ENCODE assay signal across 21 mouse cellular contexts in the genomic region with DNA sequence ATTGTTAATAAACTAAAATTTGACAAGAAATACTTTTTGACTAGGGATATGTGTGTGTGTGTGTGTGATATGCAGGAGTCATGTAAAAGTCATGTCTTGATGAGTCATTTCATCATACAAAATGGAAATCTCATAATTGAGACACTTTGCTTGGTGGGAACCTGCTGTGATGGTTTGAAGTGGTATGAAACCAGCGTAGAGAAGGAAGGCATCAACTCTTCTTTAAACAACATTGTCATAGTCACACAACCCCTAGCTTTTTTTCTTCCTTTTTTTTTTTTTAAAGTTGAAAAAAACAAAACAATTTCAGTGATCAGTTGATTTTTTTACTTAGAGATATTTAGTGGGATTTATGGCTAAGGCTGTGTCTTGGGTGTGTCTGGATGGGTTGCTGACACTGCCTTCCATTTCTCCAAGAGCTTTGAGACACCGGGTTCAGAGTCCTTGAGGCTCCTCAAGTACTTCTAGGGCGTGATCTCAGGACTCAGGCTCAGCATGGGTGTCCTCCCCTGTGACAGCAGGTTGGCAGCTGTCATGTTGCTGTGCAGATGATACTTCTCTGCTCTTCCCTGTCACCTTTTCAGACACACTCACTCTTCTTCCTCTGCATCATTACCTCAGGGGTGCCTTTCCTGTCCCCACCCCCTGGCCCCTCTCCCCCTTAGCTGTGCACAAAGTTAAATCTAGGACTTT. TPM values are rescaled to one million over a fixed set of nuclear protein-coding genes. Genes with fewer than 3 reads are reported as not detected.
DNase-seq lines count a peak whose midpoint lies in the region; ATAC-seq and TF ChIP-seq lines count a peak whose summit lies in the region.
"Had no signal": no experiment of that assay in that cellular context is flagged by ENCODE, and none has a peak within 500 bp of the region (broad histone marks: within the 10 kb centered on the region; RNA-seq: fewer than 3 reads in every experiment).

No protein-coding gene starts in this region.

- H3K4me3 ChIP-seq in liver, embryonic 12.5 days = no peak overlapping the region
- H3K4me3 ChIP-seq in liver, postnatal 0 days (ENCODE audit: low read depth, low read length) = no peak overlapping the region
- H3K4me3 ChIP-seq: heart, embryonic 10.5 days; hindbrain, embryonic 12.5 days; left cerebral cortex, adult 2 months had no signal

- no peaks in the 10 kb centered on the region for H3K27me3 ChIP-seq in liver, embryonic 12.5 days (replicated peaks)
- H3K27me3 ChIP-seq in liver, postnatal 0 days (ENCODE audit: insufficient read depth, low read length) = no peaks in the 10 kb centered on the region
- H3K27me3 ChIP-seq: hindbrain, embryonic 12.5 days had no signal

- 78% methylated on average over 3 of the region's 3 CpGs for WGBS in liver, embryonic 12.5 days (ENCODE audit: insufficient replicate concordance)
- WGBS in liver, postnatal 0 days (ENCODE audit: insufficient replicate concordance) = 71% methylated on average over 3 of the region's 3 CpGs

- H3K4me2 ChIP-seq in liver, embryonic 12.5 days = peak overlapping the region; percentile 14; the same call in 1 of the 2 replicates
- H3K4me2 ChIP-seq in liver, postnatal 0 days (ENCODE audit: low read depth, low read length) = no peak overlapping the region
- H3K4me2 ChIP-seq: hindbrain, embryonic 12.5 days had no signal

- TF ChIP-seq CTCF in liver, postnatal 0 days (IDR thresholded peaks at IDR 0.05; ENCODE audit: low read depth) = no peak

- H3K9ac ChIP-seq in liver, embryonic 12.5 days = no peak overlapping the region
- no peak overlapping the region for H3K9ac ChIP-seq in liver, postnatal 0 days (replicated peaks)
- H3K9ac ChIP-seq: forebrain, postnatal 0 days; hindbrain, embryonic 12.5 days; liver, embryonic 14.5 days had no signal

- ATAC-seq in liver, embryonic 12.5 days = no peak
- ATAC-seq in liver, postnatal 0 days = no peak
- ATAC-seq: forebrain, postnatal 0 days; inflammation-experienced regulatory T-cells, adult 6 months; lung, postnatal 0 days had no signal

- no peak overlapping the region for H3K27ac ChIP-seq in liver, embryonic 12.5 days
- H3K27ac ChIP-seq in liver, postnatal 0 days (ENCODE audit: low read depth) = peak overlapping the region; percentile 18; the same call in 1 of the 2 replicates
- H3K27ac ChIP-seq: heart, embryonic 10.5 days; hindbrain, embryonic 12.5 days; left cerebral cortex, adult 2 months; liver, embryonic 14.5 days had no signal

- no peak for TF ChIP-seq EP300 in liver, postnatal 0 days (IDR thresholded peaks at IDR 0.05; ENCODE audit: low read depth)

- peaks cover 5% of the 10 kb centered on the region; the same call in 1 of the 2 replicates for H3K36me3 ChIP-seq in liver, embryonic 12.5 days
- H3K36me3 ChIP-seq in liver, postnatal 0 days (replicated peaks; ENCODE audit: insufficient read depth, low read length) = no peaks in the 10 kb centered on the region
- H3K36me3 ChIP-seq: heart, embryonic 10.5 days; hindbrain, embryonic 12.5 days had no signal

- peaks cover 73% of the 10 kb centered on the region for H3K4me1 ChIP-seq in liver, embryonic 12.5 days
- peaks cover 44% of the 10 kb centered on the region for H3K4me1 ChIP-seq in liver, postnatal 0 days (ENCODE audit: insufficient read depth)

- no peaks in the 10 kb centered on the region for H3K9me3 ChIP-seq in liver, embryonic 12.5 days (replicated peaks)
- H3K9me3 ChIP-seq in liver, postnatal 0 days (ENCODE audit: low read length) = no peaks in the 10 kb centered on the region
- H3K9me3 ChIP-seq: heart, embryonic 10.5 days; hindbrain, embryonic 12.5 days had no signal

- DNase-seq in liver = no peak
- peak; percentile 31 for DNase-seq in thymus, postnatal 4 days
- no peak for DNase-seq in thymus, postnatal 25 days
- DNase-seq in liver, postnatal 0 days = no peak
- no peak for DNase-seq in layer of hippocampus, postnatal 14 days (ENCODE audit: low spot score in 2 of 2)
- DNase-seq in left cerebral cortex, adult 11 months (ENCODE audit: low spot score) = no peak
- DNase-seq: adrenal gland, postnatal 25 days; cerebellum, adult 11-12 months; cerebellum, postnatal 25 days; embryo, embryonic 11 days; forebrain, postnatal 0 days; heart, postnatal 14 days; left cerebral cortex, postnatal 4 days; thymus, postnatal 36 days had no signal

RNA-seq across cellular contexts. Expression of gene Dyrk1a, which starts 4.4 kb away (rescaled TPM):
- 4.8 and 4.9 TPM in 2 replicates for polyA plus RNA-seq in liver, embryonic 12.5 days (2016; fragmentation: Nextera tagmentation; extraction: Ambion mirVana)
- 3.7 and 3.9 TPM in 2 replicates for polyA plus RNA-seq in liver, postnatal 0 days (2015; fragmentation: Nextera tagmentation; extraction: Ambion mirVana)
- total RNA-seq in layer of hippocampus, postnatal 14 days (2021) = 10 to 100 TPM; 83.0 to 84.1 TPM

RNA-seq across cellular contexts. Expression of gene Vps26c, which starts 47.5 kb away (rescaled TPM):
- 25.8 and 27.7 TPM in 2 replicates for polyA plus RNA-seq in liver, embryonic 12.5 days (2016; fragmentation: Nextera tagmentation; extraction: Ambion mirVana)
- polyA plus RNA-seq in liver, postnatal 0 days (2015; fragmentation: Nextera tagmentation; extraction: Ambion mirVana) = 16.0 and 16.4 TPM in 2 replicates
- 10 to 100 TPM; 35.1 to 35.6 TPM for total RNA-seq in layer of hippocampus, postnatal 14 days (2021)
